Mouse (Mus musculus): Measurements from ENCODE around the gene Scamp2.

DNA sequence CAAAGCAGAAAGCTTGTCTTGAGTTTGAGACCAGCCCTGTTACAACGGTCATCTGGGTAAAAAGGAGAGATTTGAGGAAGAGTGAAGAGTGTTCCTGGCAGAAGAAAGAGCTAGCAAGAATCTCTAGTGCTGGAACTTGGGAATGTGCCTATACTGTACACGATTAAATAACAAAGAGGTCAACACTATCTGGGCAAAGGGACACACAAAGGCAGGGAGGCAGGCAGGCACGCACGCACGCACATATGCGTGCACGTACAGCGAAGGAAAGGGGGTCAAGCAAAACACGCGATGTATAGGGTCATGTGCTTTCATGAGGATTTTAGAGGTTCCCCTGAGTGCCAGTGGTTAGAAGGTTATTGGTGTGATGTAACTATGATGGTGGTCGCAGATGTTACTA, 7.6 kb upstream of the Scamp2 start:
- TF ChIP-seq CTCF (IDR thresholded peaks at IDR 0.05) (no peak), EP300 (IDR thresholded peaks at IDR 0.05) (no peak)

All from lung, postnatal 0 days (tissue).